Mouse (Mus musculus) stomach, postnatal 0 days (tissue): ENCODE results near the gene Gm3752.
"Not testable (repeated sequence)": the region's sequence is repeated elsewhere in the genome, so short reads cannot be mapped to it uniquely, and the experiment has no call there.

Source experiments
- CTCF ChIP-seq: IDR thresholded peaks from 2 replicates; pipeline ENCODE4 v1.5.1; 2016; ENCODE audit warnings: antibody characterized with exemption, low read depth, mild to moderate bottlenecking, moderate library complexity
- EP300 ChIP-seq: optimal IDR thresholded peaks from 2 replicates; pipeline ENCODE3; 2016; ENCODE audit warnings: antibody characterized with exemption

DNA sequence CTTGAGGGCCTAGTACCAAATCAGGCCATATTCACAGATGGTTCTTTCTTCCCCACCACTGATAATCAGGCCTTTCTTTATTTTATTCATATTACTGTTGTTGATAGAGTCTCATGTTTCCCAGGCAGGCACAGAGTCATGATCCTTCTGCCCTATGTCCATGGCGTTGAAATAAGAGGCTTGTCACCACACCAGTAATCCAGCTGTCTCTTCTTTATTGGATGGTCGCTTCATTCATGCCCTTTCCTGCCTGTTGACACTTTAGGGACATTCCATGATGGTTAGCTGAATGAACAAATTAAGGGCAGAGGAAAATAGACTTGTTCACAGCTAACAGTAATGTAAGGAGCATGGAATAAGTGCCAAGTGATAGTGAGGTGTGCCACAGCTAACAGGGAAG lies 61.1 kb downstream of the Gm3752 start:
- not testable (repeated sequence) for TF ChIP-seq CTCF, EP300
